Mouse (Mus musculus) heart, embryonic 13.5 days (tissue): ENCODE data around the gene Micu1. TPM values are rescaled to one million over a fixed set of nuclear protein-coding genes. Genes with fewer than 3 reads are reported as not detected.

ENCODE experiments used
- ATAC-seq: fragments of 200-750 bp; cut with Nextera tagmentation; 2 replicates; pipeline ENCODE4 v1.8.0; 2017; ENCODE audit warnings: moderate TSS enrichment; ENCODE audit not compliant: insufficient number of reproducible peaks, low FRiP score, low TSS enrichment; ENCODE audit errors: extremely low read depth
- H3K27ac ChIP-seq: fragments of 300-500 bp; sonication (generic); replicated peaks from 2 replicates; pipeline ENCODE4 v1.5.1; 2015; ENCODE audit warnings: moderate library complexity, mild to moderate bottlenecking, inconsistent platforms
- H3K27me3 ChIP-seq: fragments of 300-500 bp; sonication (generic); replicated peaks from 2 replicates; pipeline ENCODE4 v1.6.1; 2015; ENCODE audit warnings: mild to moderate bottlenecking, inconsistent platforms
- H3K36me3 ChIP-seq: fragments of 300-500 bp; sonication (generic); 2 replicates; pipeline ENCODE4 v1.6.1; 2015; ENCODE audit warnings: mild to moderate bottlenecking, inconsistent platforms
- H3K4me1 ChIP-seq: fragments of 300-500 bp; sonication (generic); 2 replicates; pipeline ENCODE4 v1.6.1; 2015; ENCODE audit warnings: inconsistent platforms
- H3K4me2 ChIP-seq: fragments of 300-500 bp; sonication (generic); 2 replicates; pipeline ENCODE4 v1.6.1; 2015; ENCODE audit warnings: inconsistent platforms, mild to moderate bottlenecking, moderate library complexity
- H3K4me3 ChIP-seq: fragments of 300-500 bp; sonication (generic); 2 replicates; pipeline ENCODE4 v1.5.1; 2015; ENCODE audit warnings: moderate library complexity, mild to moderate bottlenecking, inconsistent platforms
- H3K9ac ChIP-seq: fragments of 300-500 bp; sonication (generic); 2 replicates; pipeline ENCODE4 v1.6.1; 2015; ENCODE audit warnings: inconsistent platforms, mild to moderate bottlenecking, moderate library complexity
- H3K9me3 ChIP-seq: fragments of 300-500 bp; sonication (generic); 2 replicates; pipeline ENCODE4 v1.6.1; 2016; ENCODE audit warnings: inconsistent platforms
- WGBS: fragments of 180-500 bp; shearing (Covaris S2); methylation state at CpG from one replicate; pipeline ENCODE4 v1.1.7; 2015; ENCODE audit warnings: mixed read lengths; 5-methylcytosine and 5-hydroxymethylcytosine counted together
- polyA plus RNA-seq: library from polyadenylated mRNA; unstranded; fragments of >200 nt; fragmentation: Nextera tagmentation; extraction: Ambion mirVana; gene quantifications from 2 replicates; pipeline ENCODE4 v1.2.1, GENCODE M21; 2015

The Micu1 gene
- polyA plus RNA-seq, 1 experiment from 2014 or later = 43.5 TPM

DNA sequence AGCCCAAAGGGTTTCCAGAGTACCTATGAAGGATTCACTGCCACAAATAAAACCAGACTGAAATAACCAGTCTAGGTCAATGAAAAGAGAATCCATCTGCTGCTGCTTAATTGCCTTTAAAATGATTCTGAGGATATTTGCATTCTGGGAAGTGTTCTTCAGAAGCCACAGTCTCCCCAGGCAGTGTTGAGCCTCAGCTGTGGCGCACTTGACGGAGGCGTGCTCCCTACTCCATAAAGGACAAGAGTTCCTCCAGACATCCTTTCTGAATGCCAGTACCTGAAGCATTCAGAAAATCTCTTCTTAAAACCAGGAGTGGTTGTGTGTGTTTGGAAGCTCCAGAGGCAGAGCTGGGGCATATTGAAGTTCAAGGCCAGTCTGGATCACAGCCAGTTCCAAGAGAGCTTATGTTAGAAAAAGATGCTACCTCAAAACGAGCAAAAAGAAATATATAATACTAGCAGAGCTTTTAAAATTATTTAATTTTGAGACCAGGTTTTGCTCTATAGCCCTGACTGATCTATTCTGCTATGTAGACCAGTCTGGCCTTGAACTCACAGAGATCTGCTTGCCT lies 75.9 kb downstream of the Micu1 start:
- Histone ChIP-seq H3K4me2 (no peak overlapping the region), H3K27me3 (no peaks in the 10 kb centered on the region), H3K9me3 (no peaks in the 10 kb centered on the region), H3K27ac (no peak overlapping the region), H3K4me3 (no peak overlapping the region), H3K36me3 (peaks cover 5% of the 10 kb centered on the region; the same call in 1 of the 2 replicates), H3K4me1 (peaks cover 26% of the 10 kb centered on the region), H3K9ac (no peak overlapping the region)
- 87% methylated on average over 4 of the region's 4 CpGs for WGBS
- no peak for ATAC-seq

DNA sequence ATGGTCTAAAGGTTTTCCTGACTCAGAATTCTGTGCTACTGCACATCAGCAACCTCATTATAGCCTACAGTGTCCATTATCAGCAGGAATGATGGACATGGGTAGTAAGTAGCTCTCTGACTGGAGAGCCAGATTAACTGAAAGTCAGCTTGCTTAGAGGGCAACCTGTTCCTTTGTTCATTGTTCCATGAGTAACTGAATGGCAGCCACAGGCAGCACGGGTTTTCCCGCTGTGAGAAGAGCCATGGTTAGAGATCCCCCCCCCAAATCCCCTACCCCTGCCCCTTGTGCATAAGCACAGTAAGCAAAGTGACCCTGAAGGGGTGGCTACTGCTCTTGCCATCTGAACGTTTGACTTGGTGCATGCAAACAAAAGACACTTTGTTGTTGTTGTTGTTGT lies 78.4 kb downstream of the Micu1 start:
- Histone ChIP-seq H3K4me2 (no peak overlapping the region), H3K4me3 (no peak overlapping the region), H3K27ac (no peak overlapping the region), H3K36me3 (peaks cover 5% of the 10 kb centered on the region; the same call in 1 of the 2 replicates), H3K27me3 (no peaks in the 10 kb centered on the region), H3K9me3 (no peaks in the 10 kb centered on the region), H3K4me1 (peaks cover 11% of the 10 kb centered on the region), H3K9ac (no peak overlapping the region)
- 52% methylated on average over 3 of the region's 3 CpGs for WGBS
- ATAC-seq = no peak

DNA sequence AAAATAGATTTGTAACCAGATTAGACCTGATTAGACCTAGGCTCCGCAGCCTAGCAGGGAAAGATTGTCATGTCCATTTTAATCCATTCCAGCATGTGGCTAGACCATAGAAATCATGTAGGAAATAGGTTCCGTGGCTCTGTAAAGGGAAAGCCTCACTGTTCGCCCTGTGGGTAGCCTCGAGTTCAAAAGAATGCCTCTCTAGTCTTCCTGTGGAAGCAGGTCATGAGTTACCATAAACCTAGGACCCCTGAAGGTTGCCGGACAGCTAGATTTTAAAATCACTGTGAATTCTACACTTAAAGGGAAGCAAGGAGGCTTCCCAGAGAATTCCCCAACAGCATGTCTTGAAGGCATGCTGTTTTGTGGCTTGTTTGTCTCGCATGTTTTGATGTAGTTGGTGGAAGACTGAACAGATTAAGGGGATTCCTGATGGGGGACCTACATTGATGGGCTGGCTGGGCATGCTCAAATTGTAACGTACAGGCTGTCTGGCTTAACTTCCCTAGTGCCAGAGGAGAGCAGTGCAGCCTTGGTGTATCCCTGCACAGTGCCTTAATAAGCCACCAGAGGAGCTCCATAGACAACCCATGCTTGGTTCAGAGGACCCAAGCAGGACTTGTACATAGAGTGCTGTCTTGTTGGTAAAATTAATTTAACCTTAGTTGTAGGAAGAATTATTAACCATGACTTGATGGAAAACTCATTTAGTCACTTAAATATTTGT lies 79.1 kb downstream of the Micu1 start:
- Histone ChIP-seq H3K27ac (no peak overlapping the region), H3K9ac (no peak overlapping the region), H3K4me2 (no peak overlapping the region), H3K27me3 (no peaks in the 10 kb centered on the region), H3K36me3 (peaks cover 1% of the 10 kb centered on the region), H3K9me3 (no peaks in the 10 kb centered on the region), H3K4me1 (peaks cover 11% of the 10 kb centered on the region), H3K4me3 (no peak overlapping the region)
- no peak for ATAC-seq
- 78% methylated on average over 7 of the region's 7 CpGs for WGBS

DNA sequence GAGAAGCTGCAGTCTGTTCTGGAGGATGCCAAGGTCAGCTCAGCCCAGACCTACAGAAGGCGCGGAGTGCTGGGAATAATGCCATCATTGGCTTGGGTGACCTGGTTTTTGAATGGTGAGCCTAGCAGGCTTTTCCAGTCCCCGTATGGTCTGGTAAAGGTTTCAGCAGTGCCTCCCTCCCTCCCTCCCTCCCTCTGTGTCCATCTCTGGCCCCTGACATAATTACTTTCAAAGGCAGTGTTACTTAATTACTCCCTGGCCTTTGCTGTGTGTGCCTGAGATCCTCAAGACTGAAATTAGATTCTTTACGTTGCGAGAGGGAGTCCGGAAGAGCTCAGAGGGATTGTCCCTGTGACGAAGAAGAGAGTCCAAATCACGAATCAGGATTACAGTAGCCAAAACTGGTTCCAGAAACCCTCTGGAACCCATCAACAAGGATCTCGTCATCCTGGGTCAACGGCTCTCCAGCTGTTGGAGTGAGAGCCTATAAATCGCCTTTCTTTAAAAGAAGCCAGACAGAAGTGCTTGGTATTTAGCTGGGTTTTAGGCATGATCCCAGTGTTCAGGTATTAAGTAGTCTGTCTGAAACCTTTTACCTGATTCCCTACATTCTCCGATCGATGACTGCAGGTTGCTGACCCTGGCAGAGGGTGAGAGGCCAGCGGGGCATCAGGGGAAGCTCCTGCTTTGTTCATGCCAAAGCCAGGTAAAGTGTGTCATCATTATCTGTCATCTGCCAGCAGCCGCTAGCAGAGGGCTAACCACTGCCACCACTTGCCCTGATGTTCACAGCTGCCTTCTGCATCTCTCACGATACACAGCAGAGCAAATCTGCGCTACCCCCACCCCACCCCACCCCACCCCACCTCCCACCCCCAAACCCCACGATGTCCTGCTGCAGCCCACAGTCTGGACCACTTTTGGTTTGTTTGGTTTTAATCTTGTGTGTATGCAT lies 82.7 kb downstream of the Micu1 start:
- Histone ChIP-seq H3K4me2 (no peak overlapping the region), H3K4me3 (no peak overlapping the region), H3K4me1 (no peaks in the 10 kb centered on the region), H3K9ac (no peak overlapping the region), H3K36me3 (peaks cover 20% of the 10 kb centered on the region), H3K9me3 (no peaks in the 10 kb centered on the region), H3K27ac (no peak overlapping the region), H3K27me3 (no peaks in the 10 kb centered on the region)
- ATAC-seq = no peak
- WGBS = 79% methylated on average over 18 of the region's 18 CpGs

DNA sequence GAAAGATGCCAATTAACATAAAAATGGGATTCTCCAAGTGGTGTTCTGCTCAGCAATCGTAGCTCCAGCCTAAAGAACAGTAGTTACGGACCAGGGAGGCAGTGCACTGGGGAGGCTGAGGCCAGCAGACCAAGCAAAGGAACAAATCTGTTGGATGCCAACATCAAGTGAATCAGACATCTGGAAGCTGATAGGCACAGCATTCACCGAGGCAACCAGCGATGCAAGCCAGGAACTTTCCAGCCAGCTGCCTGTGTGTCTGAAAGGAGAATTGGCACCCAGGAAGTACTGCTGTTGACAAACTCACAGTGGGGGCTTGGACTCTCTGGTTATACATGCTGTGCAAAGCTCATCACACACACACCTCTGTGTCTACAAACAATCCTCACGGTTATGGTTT lies 84.0 kb downstream of the Micu1 start:
- 60% methylated on average over 5 of the region's 5 CpGs for WGBS

DNA sequence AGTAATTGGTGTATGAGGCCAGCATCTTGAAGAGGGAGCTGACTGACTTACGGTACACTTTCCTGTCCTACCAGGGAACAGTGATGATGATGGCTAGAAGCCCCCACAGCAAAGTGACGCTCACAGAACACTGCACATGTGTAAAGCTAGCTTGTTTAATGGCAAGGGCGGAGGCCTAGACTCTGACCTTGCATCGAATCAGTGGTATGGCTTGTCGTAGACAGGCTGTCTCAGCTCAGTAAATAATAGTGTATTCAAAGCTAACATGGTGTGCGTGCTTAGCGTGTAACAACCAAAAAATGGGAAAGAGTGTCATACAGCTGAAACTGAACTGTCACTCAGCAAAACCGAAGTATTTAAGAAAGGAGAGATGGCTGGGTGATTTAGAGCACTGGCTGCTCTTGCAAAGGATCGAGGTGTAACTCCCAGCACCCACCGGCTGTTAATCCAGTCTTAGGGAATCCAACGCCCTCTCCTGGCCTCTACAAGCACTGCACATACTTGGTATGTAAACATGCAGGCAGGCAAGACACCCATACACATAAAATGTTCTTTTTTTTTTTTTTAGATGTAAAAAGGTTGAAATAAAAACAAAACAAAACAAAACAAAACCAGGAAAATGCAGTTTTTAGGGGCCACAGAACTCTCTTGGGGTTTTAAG lies 85.0 kb downstream of the Micu1 start:
- Histone ChIP-seq H3K36me3 (peaks cover 40% of the 10 kb centered on the region), H3K9me3 (no peaks in the 10 kb centered on the region), H3K4me2 (no peak overlapping the region), H3K27me3 (no peaks in the 10 kb centered on the region), H3K27ac (no peak overlapping the region), H3K4me3 (no peak overlapping the region), H3K9ac (no peak overlapping the region), H3K4me1 (no peaks in the 10 kb centered on the region)
- WGBS = 78% methylated on average over 11 of the region's 11 CpGs
- ATAC-seq = no peak

More for the DNA sequence above, 84.0 kb downstream of the Micu1 start:
- ATAC-seq = no peak
- Histone ChIP-seq H3K4me2 (no peak overlapping the region), H3K36me3 (peaks cover 30% of the 10 kb centered on the region), H3K9ac (no peak overlapping the region), H3K27ac (no peak overlapping the region), H3K4me1 (no peaks in the 10 kb centered on the region), H3K4me3 (no peak overlapping the region), H3K9me3 (no peaks in the 10 kb centered on the region), H3K27me3 (no peaks in the 10 kb centered on the region)

DNA sequence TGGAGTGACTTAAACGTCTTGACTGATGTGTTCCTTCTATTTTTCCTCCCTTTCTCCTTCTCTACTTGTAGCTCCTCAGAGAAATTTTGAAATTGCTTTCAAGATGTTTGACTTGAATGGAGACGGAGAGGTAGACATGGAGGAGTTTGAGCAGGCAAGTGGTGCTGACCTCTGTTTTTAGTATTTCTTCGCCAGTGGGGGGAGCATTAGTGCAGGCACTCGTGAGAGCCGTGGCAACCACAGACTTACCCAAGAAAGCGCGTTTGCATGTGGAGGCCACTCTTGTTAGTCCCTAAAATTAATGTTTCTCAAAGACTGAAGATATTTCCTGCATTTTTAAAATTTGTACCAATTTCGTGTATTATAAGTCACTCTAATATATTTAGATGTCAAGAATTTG lies 85.6 kb downstream of the Micu1 start:
- H3K4me2 ChIP-seq = no peak overlapping the region
- ATAC-seq = no peak
- peaks cover 44% of the 10 kb centered on the region for H3K36me3 ChIP-seq
- H3K27ac ChIP-seq = no peak overlapping the region
- H3K27me3 ChIP-seq = no peaks in the 10 kb centered on the region
- no peaks in the 10 kb centered on the region for H3K9me3 ChIP-seq
- H3K4me1 ChIP-seq = no peaks in the 10 kb centered on the region
- no peak overlapping the region for H3K9ac ChIP-seq
- H3K4me3 ChIP-seq = no peak overlapping the region
- 65% methylated on average over 8 of the region's 8 CpGs for WGBS

DNA sequence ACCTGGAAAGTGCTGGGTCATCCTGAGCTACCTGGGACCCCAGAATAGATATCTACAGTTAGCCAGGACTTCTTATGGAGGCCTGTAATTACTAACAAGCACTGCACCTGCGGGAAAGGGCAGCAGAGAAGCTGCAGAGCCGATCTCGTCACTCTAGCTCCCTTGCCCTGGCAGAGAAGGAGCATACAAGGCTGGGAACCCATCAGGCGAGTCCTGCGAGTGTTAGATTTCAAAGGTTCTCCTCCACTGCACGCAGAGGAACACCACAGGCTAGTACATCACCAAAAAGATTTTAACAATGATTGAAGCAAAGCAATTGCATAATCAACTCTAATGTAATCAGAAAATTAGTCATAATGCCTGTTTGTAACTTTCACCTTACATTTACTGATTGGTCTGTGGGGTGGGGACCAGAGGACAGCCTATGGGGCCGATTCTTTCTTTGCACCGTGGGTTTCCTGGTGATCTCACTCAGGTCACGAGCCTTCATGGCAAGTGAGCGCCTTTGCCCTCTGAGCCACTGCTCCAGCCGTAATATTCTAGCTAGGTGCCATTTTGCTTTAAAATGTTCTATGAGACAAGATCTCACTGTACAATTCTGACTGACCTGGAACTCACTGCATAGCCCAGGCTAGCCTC lies 88.1 kb downstream of the Micu1 start:
- 84% methylated on average over 11 of the region's 11 CpGs for WGBS
- Histone ChIP-seq H3K4me2 (no peak overlapping the region), H3K27ac (no peak overlapping the region), H3K4me1 (no peaks in the 10 kb centered on the region), H3K27me3 (no peaks in the 10 kb centered on the region), H3K9ac (no peak overlapping the region), H3K4me3 (no peak overlapping the region), H3K9me3 (no peaks in the 10 kb centered on the region), H3K36me3 (peaks cover 47% of the 10 kb centered on the region)
- no peak for ATAC-seq

DNA sequence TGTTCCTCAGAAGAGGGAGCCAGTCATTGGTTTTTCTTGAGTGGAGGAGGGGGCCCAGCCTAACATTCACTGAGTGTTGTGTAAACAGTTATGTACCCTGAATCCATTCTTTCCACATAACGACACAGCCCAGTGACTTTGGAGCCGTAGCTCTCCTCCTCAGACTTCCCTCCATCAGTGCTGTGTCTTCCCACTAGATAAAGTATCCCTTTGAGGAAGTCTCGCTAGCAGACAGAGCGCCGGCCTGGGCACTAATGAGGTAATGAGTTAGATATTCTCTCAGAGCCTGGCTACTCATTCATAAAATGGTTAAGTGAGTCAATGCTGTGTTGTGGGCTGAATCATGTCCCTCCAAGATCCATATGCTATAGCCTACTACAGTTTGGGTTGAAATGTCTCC lies 89.6 kb downstream of the Micu1 start:
- no peak overlapping the region for H3K4me3 ChIP-seq
- H3K4me1 ChIP-seq = no peaks in the 10 kb centered on the region
- no peaks in the 10 kb centered on the region for H3K27me3 ChIP-seq
- WGBS = 67% methylated on average over 5 of the region's 5 CpGs
- no peak overlapping the region for H3K4me2 ChIP-seq
- no peaks in the 10 kb centered on the region for H3K9me3 ChIP-seq
- H3K9ac ChIP-seq = no peak overlapping the region
- no peak for ATAC-seq
- H3K36me3 ChIP-seq = peaks cover 55% of the 10 kb centered on the region
- no peak overlapping the region for H3K27ac ChIP-seq

DNA sequence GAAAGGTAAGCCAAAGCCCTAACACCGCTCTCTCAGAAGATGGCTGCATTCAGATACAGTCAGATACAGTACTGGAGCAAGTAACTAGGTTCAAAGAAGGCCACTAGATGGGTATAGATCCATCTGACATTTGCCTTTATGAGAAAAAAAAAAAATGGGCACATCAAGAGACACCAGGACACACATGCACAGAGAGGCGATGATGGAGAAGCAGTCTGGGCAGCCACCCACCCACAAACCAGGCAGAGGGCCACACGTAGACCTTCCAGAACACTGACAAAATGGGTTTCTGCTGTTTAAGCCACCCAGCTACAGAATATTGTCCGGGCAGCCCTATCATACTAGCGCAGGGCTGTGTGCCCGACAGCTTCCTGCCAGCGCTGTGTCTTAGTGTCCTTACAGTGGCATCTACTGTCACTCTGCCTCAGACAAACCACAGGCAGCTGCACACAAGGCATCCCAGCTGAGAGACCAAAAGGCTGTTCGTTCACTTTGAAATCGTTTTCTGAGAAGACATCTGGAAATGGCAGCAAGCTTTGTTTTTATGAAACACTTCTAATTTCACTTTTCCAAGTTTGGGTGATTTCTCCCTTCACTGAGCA lies 90.4 kb downstream of the Micu1 start:
- Histone ChIP-seq H3K4me1 (no peaks in the 10 kb centered on the region), H3K36me3 (peaks cover 56% of the 10 kb centered on the region), H3K9ac (no peak overlapping the region), H3K27ac (no peak overlapping the region), H3K9me3 (no peaks in the 10 kb centered on the region), H3K4me3 (no peak overlapping the region), H3K27me3 (no peaks in the 10 kb centered on the region), H3K4me2 (no peak overlapping the region)
- ATAC-seq = no peak
- 79% methylated on average over 9 of the region's 9 CpGs for WGBS
